Mouse (Mus musculus) thymus, postnatal 36 days (tissue): ENCODE results near the gene Jak1.
A peak's percentile ranks its signal among the peaks of the same experiment; 100 is the strongest.

Source experiments
- DNase-seq, 2 experiments: peaks; one replicate each; pipeline ENCODE4 v3.0.0; 2022; ENCODE audit warnings: mixed read lengths in 2 of 2

Gene Jak1

GRCm38 (mm10) chr4:101264741-101265513, at the start of gene Jak1:
Gene Jak1 (minus strand): TSS chr4:101265282.
- DNase-seq, result peak; percentile 97 to 98

DNA sequence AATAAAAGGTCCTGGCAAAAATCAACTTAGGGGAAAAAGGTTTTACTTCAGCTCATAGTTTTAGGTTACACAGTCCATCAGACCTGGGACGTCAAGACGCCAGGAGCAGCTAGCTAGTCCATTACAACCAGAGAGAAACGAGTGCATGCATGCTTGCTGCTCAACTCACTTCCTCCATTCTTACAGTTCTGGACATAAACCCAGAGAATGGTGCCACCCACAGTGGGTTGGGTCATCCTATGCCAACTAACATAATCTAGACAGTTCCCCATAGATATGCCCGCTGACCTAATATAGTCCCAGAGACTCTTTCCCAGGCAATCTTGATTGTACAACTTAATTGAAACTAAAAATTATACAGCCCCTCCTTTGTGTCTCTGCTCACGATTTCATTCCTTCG, 47.0 kb upstream of the Jak1 start:
- no peak for DNase-seq

- DNase-seq, result no peak
Measured at GRCm38 (mm10) chr4:101308166-101308565, 43.1 kb upstream of the Jak1 start.

- no peak for DNase-seq
Measured at GRCm38 (mm10) chr4:101307286-101307685, 42.2 kb upstream of the Jak1 start.

DNA sequence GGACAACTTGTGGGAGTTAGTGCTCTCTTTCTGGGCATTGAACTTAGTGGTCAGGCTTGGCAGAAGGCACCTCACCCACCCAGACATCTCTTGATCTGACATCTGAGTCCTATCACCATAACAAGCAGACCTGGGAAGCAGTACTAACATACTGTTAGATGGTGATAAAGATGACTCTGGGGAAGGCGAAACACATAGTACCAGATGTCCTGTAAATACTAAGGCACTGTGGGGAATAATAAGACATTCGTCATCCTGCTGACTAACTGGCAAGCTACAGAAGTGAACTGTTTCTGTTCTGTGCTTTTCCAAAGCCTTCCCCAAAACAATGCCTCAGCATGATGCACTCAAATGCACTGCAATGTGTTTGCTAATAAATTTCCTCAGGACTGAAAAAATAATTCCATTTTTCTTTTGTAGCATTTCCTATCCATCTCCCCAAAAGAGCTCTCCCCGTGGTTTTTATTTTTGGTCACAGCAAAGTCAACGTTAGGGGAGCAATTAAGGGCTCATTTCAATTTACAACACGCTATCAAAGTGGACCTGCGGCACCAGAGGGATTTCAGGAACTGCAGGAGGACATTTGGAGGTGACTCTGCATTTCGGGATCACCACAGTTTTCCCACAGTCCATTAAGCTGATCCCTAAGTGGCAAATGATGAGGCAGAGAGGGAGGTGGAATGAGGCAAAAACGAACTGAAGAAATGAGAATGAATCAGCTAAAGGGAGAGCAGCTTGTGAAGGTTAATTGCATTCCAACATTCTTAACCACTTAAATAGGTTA, 41.2 kb upstream of the Jak1 start:
- DNase-seq, result no peak

DNA sequence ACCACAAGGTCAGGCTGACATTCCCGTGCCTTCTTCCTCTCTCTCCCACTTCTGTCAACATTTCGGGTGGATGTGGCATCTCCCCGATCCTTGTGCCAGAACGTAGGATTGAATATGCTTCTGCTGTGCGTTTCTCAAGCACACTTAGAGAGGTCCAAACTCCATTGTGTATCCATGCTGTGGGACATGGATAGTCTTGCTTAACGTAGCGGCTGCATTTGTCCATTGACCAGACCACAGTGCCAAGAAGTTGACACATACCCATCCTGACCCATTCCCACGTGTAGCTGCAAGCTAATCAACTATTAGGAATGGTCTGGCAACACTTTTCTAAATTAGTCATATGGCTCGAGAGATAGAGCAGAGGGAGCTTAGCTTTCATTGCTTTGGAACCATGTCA, 40.0 kb upstream of the Jak1 start:
- no peak for DNase-seq

- DNase-seq, result no peak
Measured at GRCm38 (mm10) chr4:101304114-101304513, 39.0 kb upstream of the Jak1 start.

DNA sequence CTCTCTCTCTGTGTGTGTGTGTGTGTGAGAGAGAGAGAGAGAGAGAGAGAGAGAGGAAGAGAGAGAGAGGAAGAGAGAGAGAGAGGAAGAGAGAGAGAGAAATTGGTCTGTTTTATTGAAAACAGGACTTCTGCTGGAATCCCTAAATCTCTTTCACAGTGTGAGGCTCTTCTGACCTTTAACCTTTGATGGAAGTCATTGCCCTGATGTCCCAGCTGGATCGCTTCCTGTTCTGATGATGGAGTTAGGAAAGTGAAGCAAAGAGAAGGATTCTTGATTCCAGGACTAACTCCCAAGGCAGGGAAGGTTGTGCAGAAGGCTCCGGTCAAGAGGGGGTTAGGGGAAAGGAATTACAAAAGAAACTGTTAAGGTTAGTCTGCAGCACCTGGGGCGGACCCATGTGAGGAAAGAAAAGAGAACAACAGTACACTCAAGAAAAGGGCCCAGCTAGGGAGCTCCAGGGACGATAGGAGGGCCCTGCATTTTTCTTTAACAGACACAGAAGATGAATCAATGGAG, 35.4 kb upstream of the Jak1 start:
- DNase-seq, result no peak

DNA sequence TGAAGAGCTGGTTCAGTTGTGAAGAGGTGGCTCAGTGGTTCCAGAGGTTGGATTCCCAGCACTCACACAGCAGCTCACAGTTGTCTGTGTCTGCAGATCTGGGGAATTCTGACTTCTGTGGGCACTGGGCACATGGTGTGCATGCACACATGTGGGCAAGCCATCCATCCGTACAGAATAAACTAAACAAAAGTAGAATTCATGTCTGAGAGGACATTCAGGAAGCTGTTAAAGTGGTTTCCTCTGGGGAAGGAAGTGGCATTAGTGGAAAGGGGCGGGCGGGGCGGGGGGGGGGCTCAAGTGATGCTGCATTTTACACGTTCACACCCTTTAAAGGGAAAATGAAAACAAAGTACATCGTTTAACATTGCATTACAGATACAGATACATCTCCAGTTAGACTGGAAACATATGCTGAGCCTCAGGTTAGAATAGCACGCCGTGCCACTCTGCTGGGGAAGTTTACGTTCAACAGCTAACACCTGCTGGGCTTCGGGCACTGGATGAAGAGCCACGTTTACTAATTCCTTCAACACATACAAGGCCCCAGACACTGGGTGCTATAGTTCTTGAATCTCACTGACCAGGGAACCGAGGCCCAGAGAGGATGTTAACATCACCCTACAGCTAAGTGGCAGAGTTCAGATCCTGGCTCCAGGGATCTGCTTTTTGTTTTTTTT, 33.4 kb upstream of the Jak1 start:
- DNase-seq, result no peak

DNA sequence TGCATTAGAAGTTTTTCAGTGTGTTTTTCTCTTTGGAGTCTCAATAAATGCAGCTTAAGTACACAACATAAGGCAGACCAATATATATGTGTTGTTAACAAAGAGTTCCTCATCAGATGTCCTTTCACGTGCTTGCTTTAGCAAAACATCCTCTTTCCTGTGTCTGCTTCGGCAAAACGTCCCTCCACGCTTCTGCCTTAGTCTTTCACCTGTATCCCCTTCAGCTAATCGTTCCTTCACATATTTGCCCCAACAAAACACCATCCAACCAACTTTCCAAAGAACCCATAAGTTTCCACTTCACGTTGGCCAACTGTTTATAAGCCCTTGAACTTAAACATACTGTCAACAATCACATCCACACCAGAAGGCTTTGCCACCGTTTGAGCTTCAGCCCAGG, 31.8 kb upstream of the Jak1 start:
- no peak for DNase-seq

- DNase-seq, result no peak
Measured at GRCm38 (mm10) chr4:101295788-101296187, 30.7 kb upstream of the Jak1 start.

DNA sequence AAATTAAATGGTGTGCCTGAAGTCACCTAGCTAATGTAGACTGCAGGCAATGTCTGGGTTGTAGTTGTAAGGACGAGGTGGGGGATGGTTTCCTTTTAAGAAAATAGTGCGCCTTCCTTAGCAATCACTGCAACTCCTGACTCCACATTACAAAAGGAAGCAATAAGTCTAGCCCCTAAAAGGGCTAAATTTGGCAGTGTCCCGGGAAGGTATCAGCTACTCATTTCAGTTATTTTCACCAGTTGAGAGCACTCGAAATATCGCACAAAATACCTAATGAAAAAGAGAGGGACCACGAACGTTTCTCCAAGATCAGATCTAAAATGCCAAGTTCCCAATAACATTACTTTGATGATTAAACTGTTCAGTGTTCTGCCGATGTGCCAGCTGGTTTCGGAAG, 28.6 kb upstream of the Jak1 start:
- no peak for DNase-seq

DNA sequence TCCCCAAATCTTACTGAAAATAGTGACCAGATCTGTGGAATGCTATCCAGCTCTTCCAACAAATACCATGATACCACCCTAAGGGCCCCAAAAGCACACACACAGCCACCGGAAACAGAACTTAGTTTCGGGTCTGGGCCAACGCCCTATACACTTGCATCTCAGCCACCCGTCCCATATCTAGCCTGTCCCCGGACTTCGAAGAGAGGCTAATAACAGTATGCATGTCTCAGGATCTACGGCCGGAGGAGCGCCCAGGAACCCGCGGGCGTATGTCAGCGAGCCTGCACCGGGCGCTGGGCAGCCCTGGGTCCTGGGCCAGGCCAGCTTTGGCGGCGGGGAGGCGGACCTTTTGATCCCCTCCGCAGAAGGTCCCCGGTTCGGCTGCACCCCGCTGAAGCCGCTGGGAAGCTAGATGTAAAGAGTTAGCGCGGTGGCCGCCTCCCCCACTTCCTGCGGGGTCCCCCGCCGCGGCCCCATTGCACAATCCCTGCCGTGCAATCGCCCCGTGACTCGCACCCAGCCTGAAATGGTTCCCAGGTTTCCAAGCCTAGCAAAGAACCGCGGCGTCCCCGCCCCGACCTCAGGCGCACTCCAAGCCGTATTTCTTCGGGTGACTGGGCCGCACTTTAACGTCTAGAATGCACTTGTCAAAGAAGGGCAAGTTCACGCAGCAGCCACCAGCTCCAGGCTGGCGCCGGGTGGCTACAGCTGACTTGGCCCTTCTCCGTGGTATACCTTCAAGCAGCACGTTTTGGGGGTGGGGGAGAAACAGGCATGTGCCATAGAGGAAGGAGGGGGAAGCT, 27.9 kb upstream of the Jak1 start:
- peak; percentile 63 to 71 for DNase-seq

DNA sequence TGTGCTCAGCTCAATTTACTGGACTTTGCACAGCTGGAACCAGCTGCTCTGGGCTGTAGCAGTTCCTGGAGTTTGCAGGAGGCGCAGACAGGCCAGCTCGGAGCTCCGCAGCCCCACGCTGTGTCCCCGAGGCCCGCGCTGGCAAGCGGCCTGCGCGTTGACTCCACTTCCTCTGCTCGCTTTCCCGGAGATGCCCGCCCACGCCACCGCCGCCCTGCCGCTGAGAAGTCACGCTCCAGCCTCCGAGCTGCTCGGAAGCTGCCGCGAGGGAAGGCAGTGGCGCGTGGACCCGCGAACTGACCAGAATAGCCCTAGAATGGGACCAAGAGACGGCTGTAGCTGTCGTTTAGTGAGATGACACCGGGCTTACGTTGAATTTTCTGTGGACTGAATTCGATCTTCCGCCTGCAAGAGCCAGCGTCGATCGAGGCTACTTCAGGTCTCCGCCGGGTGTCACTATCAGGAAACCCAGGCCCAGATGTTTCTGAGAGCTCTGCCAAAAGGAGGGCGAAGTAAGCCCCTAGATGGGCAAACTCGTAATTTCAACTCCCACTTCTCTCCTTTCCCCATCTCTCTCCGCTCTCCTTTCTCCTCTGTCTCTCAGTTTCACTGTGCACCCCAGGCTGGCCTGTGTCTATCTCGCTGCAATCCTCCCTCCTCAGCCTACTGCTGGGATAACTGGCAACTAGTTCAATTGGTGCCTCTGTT, 27.1 kb upstream of the Jak1 start:
- peak; percentile 86 to 87 for DNase-seq

DNA sequence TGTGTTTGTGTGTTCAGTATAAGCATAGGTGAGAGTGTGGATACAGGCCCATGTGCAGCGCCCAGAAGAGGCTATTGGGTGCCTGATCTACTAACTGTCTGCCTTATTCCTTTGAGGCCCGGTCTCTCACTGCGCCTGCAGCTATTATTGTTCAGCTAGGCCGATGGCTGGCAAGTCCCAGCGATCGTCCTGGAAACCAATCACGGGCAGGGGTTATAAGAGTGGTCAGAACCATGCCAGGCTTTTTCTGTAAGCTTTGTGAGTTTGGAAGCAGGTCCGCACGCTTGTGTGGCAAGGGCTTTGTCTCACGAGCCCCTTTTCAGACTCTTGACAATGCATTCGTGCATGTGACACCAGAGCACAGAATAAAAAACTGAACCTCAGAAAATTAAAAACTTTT, 23.2 kb upstream of the Jak1 start:
- no peak for DNase-seq

DNA sequence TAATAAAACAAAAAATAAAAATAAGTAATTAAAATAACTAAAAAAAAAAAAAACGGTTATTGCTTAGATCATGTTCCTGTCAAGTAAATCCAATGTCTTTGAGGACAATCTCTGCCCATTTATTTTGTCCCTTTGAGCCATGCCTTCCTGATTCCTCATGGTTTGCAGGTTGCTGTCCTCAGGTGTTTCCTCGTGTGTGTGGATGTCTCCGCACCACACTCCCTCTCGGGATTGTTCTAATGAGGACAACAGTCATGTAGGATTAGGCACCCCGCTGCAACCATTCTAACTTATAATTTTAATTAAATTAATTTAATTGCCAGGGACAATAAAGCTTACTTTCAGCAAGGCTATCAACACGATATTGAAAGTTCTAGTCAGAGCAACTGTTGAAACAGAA, 21.5 kb upstream of the Jak1 start:
- DNase-seq, result no peak

DNA sequence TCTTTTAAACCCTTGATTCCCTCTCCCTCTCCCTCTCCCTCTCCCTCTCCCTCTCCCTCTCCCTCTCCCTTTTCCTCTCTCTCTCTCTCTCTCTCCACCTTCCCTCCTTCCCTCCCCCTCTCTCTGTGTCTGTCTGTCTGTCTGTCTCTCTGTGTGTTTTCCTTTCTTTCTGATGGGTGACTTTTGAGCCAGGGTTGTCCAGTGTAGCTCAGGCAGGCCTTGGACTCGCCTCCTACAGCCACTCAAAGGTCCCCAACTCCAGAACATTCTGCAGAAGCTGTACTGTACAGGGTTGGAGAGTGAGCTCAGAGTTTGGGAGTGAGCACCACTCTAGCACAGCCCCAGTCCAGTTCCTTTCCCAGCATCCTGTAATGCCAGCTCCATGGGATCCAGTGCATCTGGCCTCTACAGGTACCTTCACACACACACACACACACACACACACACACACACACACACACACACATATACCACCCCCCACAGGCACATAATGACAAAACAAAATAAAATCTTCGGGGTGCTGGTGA, 20.9 kb upstream of the Jak1 start:
- no peak for DNase-seq

- no peak for DNase-seq
Measured at GRCm38 (mm10) chr4:101283938-101284337, 18.9 kb upstream of the Jak1 start.

DNA sequence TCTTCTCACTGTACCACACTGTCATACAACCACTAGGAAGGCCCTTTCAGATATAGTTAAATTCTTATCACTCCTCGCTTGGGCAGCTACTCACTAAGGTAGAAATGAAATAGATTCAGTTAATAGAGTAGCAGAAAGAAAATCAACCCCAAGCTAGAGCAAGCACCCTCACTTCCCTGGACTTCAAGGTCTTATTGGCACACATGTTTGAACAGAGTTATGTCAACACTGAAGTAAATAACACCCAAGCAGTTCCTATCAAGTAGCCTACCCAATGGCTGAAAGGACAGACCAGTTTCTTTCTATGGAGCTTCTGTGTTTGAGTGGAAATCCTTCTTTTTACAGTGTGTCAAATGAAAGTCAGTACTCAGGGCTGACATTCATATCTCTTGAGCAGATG, 17.2 kb upstream of the Jak1 start:
- DNase-seq, result no peak

DNA sequence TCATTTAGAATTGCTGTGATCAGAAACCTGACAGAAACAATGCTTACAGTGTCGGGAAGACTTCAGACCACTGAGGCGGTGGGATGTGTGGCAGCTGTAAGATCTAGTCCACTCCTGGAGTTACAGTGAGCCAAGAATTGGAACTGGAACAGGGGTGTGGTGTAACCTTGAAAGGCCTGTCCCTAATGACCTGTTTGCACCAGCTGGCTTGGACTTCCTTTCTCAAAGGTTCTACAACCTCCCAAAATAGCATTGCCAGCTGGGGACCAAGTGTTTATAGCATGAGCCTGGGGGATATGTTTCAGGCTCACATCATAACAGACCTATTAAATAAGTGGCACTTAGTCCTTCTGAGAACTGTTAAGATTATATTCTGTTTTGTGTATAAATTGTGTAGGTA, 15.0 kb upstream of the Jak1 start:
- no peak for DNase-seq

- DNase-seq, result no peak
Measured at GRCm38 (mm10) chr4:101276456-101277070, 11.5 kb upstream of the Jak1 start.
